Mouse (Mus musculus) embryonic facial prominence, embryonic 11.5 days (tissue): ENCODE results near the gene Cfap43. TPM values are rescaled to one million over a fixed set of nuclear protein-coding genes. Genes with fewer than 3 reads are reported as not detected.

Experiments
- ATAC-seq: fragments of 200-750 bp; cut with Nextera tagmentation; replicated peaks from 2 replicates; pipeline ENCODE4 v1.8.0; 2017; ENCODE audit warnings: low read depth; ENCODE audit not compliant: insufficient number of reproducible peaks, low FRiP score, low TSS enrichment
- DNase-seq: peaks from one replicate; pipeline ENCODE4 v3.0.0-alpha.2; 2015; ENCODE audit warnings: low spot score
- H3K27ac ChIP-seq: fragments of 300-500 bp; sonication (generic); replicated peaks from 2 replicates; pipeline ENCODE4 v1.5.1; 2014; ENCODE audit warnings: mild to moderate bottlenecking, low read depth, low read length, control low read depth
- H3K27me3 ChIP-seq: fragments of 300-500 bp; sonication (generic); 2 replicates; pipeline ENCODE4 v1.6.1; 2014; ENCODE audit warnings: mild to moderate bottlenecking, low read length, moderate library complexity, mixed read lengths; ENCODE audit not compliant: control insufficient read depth, insufficient read depth
- H3K36me3 ChIP-seq: fragments of 300-500 bp; sonication (generic); replicated peaks from 2 replicates; pipeline ENCODE4 v1.6.1; 2014; ENCODE audit warnings: low read depth, mild to moderate bottlenecking, low read length, moderate library complexity, mixed read lengths; ENCODE audit not compliant: control insufficient read depth, insufficient read depth
- H3K4me1 ChIP-seq: fragments of 300-500 bp; sonication (generic); 2 replicates; pipeline ENCODE4 v1.6.1; 2014; ENCODE audit warnings: low read length, mixed read lengths; ENCODE audit not compliant: control insufficient read depth, insufficient read depth
- H3K4me2 ChIP-seq: fragments of 300-500 bp; sonication (generic); 2 replicates; pipeline ENCODE4 v1.6.1; 2014; ENCODE audit warnings: low read depth, mild to moderate bottlenecking, control low read depth, low read length, moderate library complexity
- H3K4me3 ChIP-seq: fragments of 300-500 bp; sonication (generic); 2 replicates; pipeline ENCODE4 v1.5.1; 2014; ENCODE audit warnings: low read depth, low read length, control low read depth
- H3K9ac ChIP-seq: fragments of 300-500 bp; sonication (generic); replicated peaks from 2 replicates; pipeline ENCODE4 v1.6.1; 2014; ENCODE audit warnings: mild to moderate bottlenecking, control low read depth, low read length
- H3K9me3 ChIP-seq: fragments of 300-500 bp; sonication (generic); replicated peaks from 2 replicates; pipeline ENCODE4 v1.6.1; 2016; ENCODE audit warnings: mild to moderate bottlenecking, low read length, inconsistent platforms, mixed read lengths; ENCODE audit not compliant: control insufficient read depth
- WGBS: fragments of 180-500 bp; shearing (Covaris S2); extraction: QIAGEN DNeasy Blood & Tissue Kit; methylation state at CpG from one replicate; pipeline ENCODE4 v1.1.7; 2014; 5-methylcytosine and 5-hydroxymethylcytosine counted together
- polyA plus RNA-seq: library from polyadenylated mRNA; unstranded; fragments of >200 nt; fragmentation: Nextera tagmentation; extraction: Ambion mirVana; gene quantifications from 2 replicates; pipeline ENCODE4 v1.2.1, GENCODE M21; 2014

Gene Cfap43
- polyA plus RNA-seq, 1 experiment from 2014 or later = not detected

DNA sequence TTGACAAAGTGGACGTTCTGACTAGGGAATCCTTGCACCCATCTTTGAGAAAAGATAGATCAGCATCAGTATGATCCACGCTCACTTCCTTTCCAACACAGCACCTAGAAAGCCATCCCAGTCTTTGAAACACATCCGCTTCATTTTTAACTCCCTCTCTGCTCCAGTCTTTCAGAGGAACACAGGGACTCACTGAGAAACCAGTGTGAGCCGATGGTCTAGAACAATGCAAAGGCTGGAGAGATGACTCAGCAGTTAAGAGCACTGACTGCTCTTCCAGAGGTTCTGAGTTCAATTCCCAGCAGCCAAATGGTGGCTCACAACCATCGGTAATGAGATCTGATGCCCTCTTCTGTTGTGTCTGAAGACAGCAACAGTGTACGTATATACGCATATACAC is 83.3 kb downstream of the Cfap43 start:
- Histone ChIP-seq H3K9me3 (no peaks in the 10 kb centered on the region), H3K27me3 (no peaks in the 10 kb centered on the region; the same call in 1 of the 2 replicates), H3K27ac (no peak overlapping the region), H3K9ac (no peak overlapping the region), H3K4me3 (no peak overlapping the region), H3K4me1 (no peaks in the 10 kb centered on the region), H3K4me2 (no peak overlapping the region), H3K36me3 (no peaks in the 10 kb centered on the region)
- DNase-seq = no peak
- 88% methylated on average over 7 of the region's 7 CpGs for WGBS
- ATAC-seq = no peak

DNA sequence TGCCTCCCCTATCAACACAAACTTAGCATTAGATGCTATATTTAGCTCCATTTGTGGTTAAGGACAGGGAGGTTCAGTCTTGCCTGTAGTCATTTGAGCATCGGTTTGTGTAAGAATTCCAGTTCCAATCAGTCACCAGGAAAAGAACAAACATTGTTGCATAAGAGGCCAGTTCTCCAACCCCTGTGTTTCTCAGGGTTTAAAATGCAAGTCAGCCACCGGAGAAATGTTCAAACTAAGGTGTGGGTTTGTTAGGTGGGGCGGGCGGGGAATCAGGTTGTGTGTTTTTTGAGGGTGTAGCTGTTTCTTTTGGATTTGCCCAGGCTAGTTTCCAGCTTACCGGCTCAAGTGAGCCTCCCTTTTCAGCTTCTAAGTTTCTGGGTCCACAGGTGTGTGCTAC is 84.5 kb downstream of the Cfap43 start:
- Histone ChIP-seq H3K9me3 (no peaks in the 10 kb centered on the region), H3K27ac (no peak overlapping the region), H3K27me3 (no peaks in the 10 kb centered on the region; the same call in 1 of the 2 replicates), H3K4me3 (no peak overlapping the region), H3K9ac (no peak overlapping the region), H3K36me3 (no peaks in the 10 kb centered on the region), H3K4me2 (no peak overlapping the region), H3K4me1 (no peaks in the 10 kb centered on the region)
- DNase-seq = no peak
- no peak for ATAC-seq
- 91% methylated on average over 5 of the region's 5 CpGs for WGBS

DNA sequence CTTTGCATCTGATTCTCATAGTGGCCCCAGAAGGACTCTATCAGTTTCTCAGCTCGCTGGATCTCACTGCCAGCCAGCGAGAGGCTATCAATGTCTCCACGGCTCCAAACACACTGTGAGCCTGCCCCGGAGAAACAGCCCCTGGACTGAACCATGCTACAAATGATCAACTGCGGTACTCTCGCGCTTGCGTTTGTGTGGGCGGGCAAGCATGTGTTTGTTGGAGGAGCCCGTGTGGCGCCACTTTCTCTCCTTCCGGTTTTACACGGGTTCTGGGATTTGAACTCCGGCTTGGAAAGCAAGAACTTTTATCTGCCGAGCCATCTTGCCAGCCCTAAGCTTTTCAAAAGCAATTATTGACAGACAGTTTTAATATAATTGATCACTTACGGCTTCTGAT is 86.8 kb downstream of the Cfap43 start:
- WGBS = 87% methylated on average over 16 of the region's 16 CpGs
- H3K4me1 ChIP-seq = no peaks in the 10 kb centered on the region
- DNase-seq = no peak

DNA sequence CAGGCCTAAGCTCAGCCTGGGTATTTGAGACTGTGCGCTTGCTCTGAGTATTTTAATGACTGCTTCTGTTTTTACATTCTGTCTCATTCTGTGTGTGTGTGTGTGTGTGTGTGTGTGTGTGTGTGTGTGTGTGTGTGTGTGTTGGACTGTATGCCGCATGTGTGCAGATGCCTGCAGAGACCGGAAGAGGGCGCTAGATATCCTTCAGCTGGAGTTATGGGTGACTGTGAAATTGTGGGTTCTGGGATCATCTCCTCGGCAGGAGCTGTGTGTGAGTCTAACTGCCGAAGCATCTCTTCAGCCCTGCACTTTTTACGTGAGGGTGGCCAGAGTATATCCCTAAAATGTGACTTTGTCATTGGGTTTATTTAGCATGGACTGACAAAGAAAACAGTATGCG is 88.0 kb downstream of the Cfap43 start:
- Histone ChIP-seq H3K4me1 (no peaks in the 10 kb centered on the region), H3K4me3 (no peak overlapping the region), H3K4me2 (no peak overlapping the region), H3K9ac (no peak overlapping the region), H3K27ac (no peak overlapping the region), H3K27me3 (no peaks in the 10 kb centered on the region), H3K9me3 (no peaks in the 10 kb centered on the region), H3K36me3 (no peaks in the 10 kb centered on the region)
- no peak for ATAC-seq
- 95% methylated on average over 8 of the region's 8 CpGs for WGBS
- no peak for DNase-seq

More for the DNA sequence above, 86.8 kb downstream of the Cfap43 start:
- Histone ChIP-seq H3K4me3 (no peak overlapping the region), H3K9me3 (no peaks in the 10 kb centered on the region), H3K27ac (no peak overlapping the region), H3K4me2 (no peak overlapping the region), H3K9ac (no peak overlapping the region), H3K27me3 (no peaks in the 10 kb centered on the region; the same call in 1 of the 2 replicates), H3K36me3 (no peaks in the 10 kb centered on the region)
- ATAC-seq = no peak

DNA sequence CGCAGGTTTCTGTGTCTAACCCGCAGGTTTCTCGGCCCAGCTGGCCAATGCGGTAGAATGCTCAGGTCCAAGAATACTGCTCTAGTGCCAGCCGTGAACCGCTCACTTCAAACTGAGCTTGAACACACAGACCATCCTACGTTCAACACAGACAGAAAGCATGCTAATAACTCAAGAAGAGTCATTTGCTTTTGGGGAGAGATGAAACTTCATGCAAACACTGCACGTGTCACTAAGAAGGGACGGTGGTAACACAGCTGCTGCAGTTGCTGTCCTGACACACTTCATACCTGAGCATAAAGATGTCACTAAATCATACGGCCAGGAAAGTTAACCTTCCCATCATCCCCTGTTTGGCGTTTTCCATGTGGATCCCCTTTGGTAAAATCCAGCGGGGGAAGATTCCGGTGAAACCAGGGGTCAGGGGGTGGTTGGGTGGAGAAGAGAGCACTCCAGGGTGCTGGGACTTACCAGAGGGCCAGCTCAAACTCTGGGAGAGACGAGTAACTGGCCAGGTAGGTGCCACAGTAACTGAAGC is 89.1 kb downstream of the Cfap43 start:
- no peaks in the 10 kb centered on the region for H3K27me3 ChIP-seq
- H3K4me1 ChIP-seq = no peaks in the 10 kb centered on the region
- DNase-seq = no peak
- WGBS = 82% methylated on average over 14 of the region's 14 CpGs
- no peak overlapping the region for H3K4me3 ChIP-seq
- no peak for ATAC-seq
- no peak overlapping the region for H3K9ac ChIP-seq
- no peaks in the 10 kb centered on the region for H3K36me3 ChIP-seq
- H3K4me2 ChIP-seq = no peak overlapping the region
- no peaks in the 10 kb centered on the region for H3K9me3 ChIP-seq
- H3K27ac ChIP-seq = no peak overlapping the region

DNA sequence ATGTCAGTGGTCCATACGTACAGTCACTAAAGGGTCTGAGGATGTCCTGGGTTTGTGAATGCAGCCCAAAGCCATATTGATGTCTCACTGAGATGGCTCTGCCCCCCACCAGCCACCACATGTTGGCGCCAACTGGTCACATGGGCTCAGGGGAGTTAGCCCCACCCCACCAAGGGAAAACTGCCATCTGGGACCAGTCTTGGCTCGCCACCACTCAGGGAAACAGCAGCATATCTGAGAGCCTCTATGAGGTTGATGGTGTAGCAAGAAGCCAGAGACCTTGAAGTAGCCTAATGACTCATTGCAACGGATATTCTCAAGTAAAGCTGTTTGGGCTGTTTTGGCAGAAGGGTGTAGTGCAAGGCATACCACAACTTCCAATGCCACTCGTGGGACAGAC is 95.1 kb downstream of the Cfap43 start:
- Histone ChIP-seq H3K27ac (no peak overlapping the region), H3K4me3 (no peak overlapping the region), H3K36me3 (no peaks in the 10 kb centered on the region), H3K4me2 (no peak overlapping the region), H3K27me3 (peaks cover 2% of the 10 kb centered on the region; the same call in 1 of the 2 replicates), H3K4me1 (no peaks in the 10 kb centered on the region), H3K9ac (no peak overlapping the region), H3K9me3 (no peaks in the 10 kb centered on the region)
- DNase-seq = no peak
- 78% methylated on average over 5 of the region's 5 CpGs for WGBS
- ATAC-seq = no peak

DNA sequence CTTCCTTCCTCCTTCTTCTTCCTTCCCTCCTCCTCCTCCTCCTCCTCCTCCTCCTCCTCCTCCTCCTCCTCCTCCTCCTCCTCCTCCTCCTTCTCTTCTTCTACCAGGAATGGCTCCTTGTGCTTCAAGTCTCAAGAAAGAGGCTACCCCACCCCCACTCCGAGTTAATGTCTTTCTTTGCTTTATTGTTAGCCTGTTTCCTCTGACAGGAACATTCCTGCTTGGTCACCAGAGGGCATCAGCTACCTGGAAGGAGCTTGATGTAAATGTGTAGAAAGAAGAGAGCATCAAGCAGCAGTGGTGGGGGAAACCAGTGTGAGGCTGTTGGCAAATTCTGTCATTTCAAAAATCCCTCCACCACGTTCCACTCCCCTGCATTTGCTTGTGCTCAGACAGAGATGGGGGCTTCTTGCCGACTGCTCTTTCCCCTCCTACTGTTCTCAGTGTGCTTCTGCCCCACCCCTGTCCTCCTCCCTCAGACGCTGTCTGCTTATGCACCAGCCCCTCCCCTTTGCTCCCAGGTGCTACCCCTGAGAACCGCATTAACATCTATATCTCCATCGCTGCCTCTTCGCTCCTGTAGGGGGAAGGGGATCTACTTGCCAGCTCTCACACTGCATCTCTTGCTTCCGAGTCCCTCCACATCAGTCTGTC is 96.8 kb downstream of the Cfap43 start:
- Histone ChIP-seq H3K4me3 (no peak overlapping the region), H3K27me3 (peaks cover 2% of the 10 kb centered on the region; the same call in 1 of the 2 replicates), H3K4me1 (no peaks in the 10 kb centered on the region), H3K9ac (no peak overlapping the region), H3K4me2 (no peak overlapping the region), H3K9me3 (no peaks in the 10 kb centered on the region), H3K27ac (no peak overlapping the region), H3K36me3 (no peaks in the 10 kb centered on the region)
- 27% methylated on average over 8 of the region's 8 CpGs for WGBS
- peak; percentile 43 for DNase-seq
- no peak for ATAC-seq

DNA sequence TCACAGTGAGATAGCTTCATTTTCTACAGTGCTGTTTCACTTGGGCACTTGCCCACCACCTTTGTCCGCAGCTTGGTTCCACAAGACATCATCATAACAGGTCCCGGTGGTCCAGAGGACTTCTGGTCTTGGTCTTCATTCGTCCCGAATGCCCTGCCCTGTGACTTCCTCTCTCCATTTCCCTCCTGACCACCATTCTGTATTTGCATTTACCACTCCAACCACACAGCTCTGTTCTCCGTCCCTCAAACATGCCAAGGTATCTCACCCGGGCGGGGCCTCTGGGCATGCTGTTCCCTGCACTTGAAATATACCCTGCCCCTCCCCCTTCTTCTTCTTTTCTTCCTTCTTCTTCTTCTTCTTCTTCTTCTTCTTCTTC is 97.6 kb downstream of the Cfap43 start:
- H3K36me3 ChIP-seq = no peaks in the 10 kb centered on the region
- no peak overlapping the region for H3K4me3 ChIP-seq
- no peaks in the 10 kb centered on the region for H3K4me1 ChIP-seq
- DNase-seq (no peak), ATAC-seq (no peak)
- no peak overlapping the region for H3K27ac ChIP-seq
- WGBS = 60% methylated on average over 7 of the region's 7 CpGs
- H3K4me2 ChIP-seq = no peak overlapping the region
- H3K27me3 ChIP-seq = peaks cover 2% of the 10 kb centered on the region; the same call in 1 of the 2 replicates
- no peaks in the 10 kb centered on the region for H3K9me3 ChIP-seq
- no peak overlapping the region for H3K9ac ChIP-seq
